Mouse (Mus musculus) right cerebral cortex, postnatal 14 days (tissue): ENCODE data around the gene Gm7347.
A peak's percentile ranks its signal among the peaks of the same experiment; 100 is the strongest.
"Not testable (repeated sequence)": the region's sequence is repeated elsewhere in the genome, so short reads cannot be mapped to it uniquely, and the experiment has no call there.

Experiments
- DNase-seq: peaks from one replicate; pipeline ENCODE4 v3.0.0; 2022

The Gm7347 gene

GRCm38 (mm10) chr5:26058481-26058880 lies at the start of gene Gm7347:
TSS of gene Gm7347 (minus strand) at chr5:26058581.
- not testable (repeated sequence) for DNase-seq

- not testable (repeated sequence) for DNase-seq
Observed at GRCm38 (mm10) chr5:26105262-26105661, 46.9 kb upstream of the Gm7347 start, which contains the start of gene 5031410I06Rik. TSS of gene 5031410I06Rik (minus strand) at chr5:26105362.

GRCm38 (mm10) chr5:26089191-26089590 lies 30.8 kb upstream of the Gm7347 start, which contains the start of gene Gm10471:
TSS of gene Gm10471 (minus strand) at chr5:26089291.
- DNase-seq = not testable (repeated sequence)

- DNase-seq = not testable (repeated sequence)
Observed at GRCm38 (mm10) chr5:26079023-26079422, 20.6 kb upstream of the Gm7347 start.

- no peak for DNase-seq
Observed at GRCm38 (mm10) chr5:26070716-26071115, 12.3 kb upstream of the Gm7347 start.

- DNase-seq = not testable (repeated sequence)
Observed at GRCm38 (mm10) chr5:26039458-26039857, 18.9 kb downstream of the Gm7347 start, which contains the start of gene Speer4a. TSS of gene Speer4a (minus strand) at chr5:26039558.

- not testable (repeated sequence) for DNase-seq
Observed at GRCm38 (mm10) chr5:26022816-26023215, 35.6 kb downstream of the Gm7347 start, which contains the start of gene Gm5862. TSS of gene Gm5862 (minus strand) at chr5:26022916.

- not testable (repeated sequence) for DNase-seq
Observed at GRCm38 (mm10) chr5:26007697-26008096, 50.7 kb downstream of the Gm7347 start.

GRCm38 (mm10) chr5:26006937-26007695 lies 51.3 kb downstream of the Gm7347 start:
- DNase-seq = peak; percentile 21

GRCm38 (mm10) chr5:26004698-26005097 lies 53.7 kb downstream of the Gm7347 start, which contains the start of gene Gm1979:
TSS of gene Gm1979 (minus strand) at chr5:26004798.
- not testable (repeated sequence) for DNase-seq
